Mouse (Mus musculus): ENCODE measurements around the gene Fbxo3. TPM values are rescaled to one million over a fixed set of nuclear protein-coding genes. Genes with fewer than 3 reads are reported as not detected.
"Not testable (repeated sequence)": the region's sequence is repeated elsewhere in the genome, so short reads cannot be mapped to it uniquely, and the experiment has no call there.

Gene Fbxo3
- total RNA-seq, 2 experiments from 2014 or later = 74.6 to 85.7 TPM

- DNase-seq = no peak
Measured at GRCm38 (mm10) chr2:104036316-104036715, 8.8 kb downstream of the Fbxo3 start.

GRCm38 (mm10) chr2:104038236-104038635 is 10.7 kb downstream of the Fbxo3 start:
- no peak for DNase-seq

DNA sequence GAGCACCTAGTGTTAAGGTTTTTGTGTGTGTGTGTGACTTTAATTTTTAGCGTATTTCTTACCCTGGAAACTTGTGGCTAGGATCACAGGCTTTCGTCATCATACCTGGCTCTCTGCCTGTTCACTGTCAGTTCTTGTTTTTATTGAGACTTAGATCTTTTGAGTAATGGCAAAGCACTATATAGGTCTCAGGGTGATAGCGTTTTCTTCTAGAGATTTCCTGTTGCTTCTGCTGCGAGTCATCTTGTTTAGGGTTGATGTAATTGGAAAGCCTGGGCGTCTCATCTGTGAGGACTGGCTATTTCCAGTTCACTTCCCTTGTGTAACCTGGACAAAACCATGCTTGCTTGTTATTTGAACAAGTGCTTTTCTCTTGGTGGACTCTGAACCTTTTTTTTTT is 14.1 kb downstream of the Fbxo3 start:
- DNase-seq = peak; percentile 63

DNA sequence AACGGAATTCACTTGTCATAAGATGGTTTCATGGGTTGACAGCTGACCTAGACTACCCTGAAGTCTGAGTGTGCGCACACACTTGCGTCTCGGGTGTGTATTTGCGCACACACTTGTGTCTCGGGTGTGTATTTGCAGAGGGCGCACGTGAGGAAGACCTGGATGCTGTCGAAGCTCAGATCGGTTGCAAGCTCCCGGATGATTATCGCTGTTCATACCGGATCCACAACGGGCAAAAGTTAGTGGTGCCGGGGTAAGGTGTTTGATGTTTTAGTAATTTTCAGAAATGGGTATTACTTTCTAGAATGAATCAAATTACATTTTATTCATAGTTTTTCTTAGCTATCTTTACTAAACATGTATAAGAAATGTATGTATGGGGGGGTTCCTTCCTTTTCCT is 15.2 kb downstream of the Fbxo3 start:
- DNase-seq = no peak

GRCm38 (mm10) chr2:104043624-104044478 is 16.3 kb downstream of the Fbxo3 start:
- DNase-seq = no peak

- DNase-seq = peak; percentile 63
Measured at GRCm38 (mm10) chr2:104044479-104045080, 17.1 kb downstream of the Fbxo3 start.

DNA sequence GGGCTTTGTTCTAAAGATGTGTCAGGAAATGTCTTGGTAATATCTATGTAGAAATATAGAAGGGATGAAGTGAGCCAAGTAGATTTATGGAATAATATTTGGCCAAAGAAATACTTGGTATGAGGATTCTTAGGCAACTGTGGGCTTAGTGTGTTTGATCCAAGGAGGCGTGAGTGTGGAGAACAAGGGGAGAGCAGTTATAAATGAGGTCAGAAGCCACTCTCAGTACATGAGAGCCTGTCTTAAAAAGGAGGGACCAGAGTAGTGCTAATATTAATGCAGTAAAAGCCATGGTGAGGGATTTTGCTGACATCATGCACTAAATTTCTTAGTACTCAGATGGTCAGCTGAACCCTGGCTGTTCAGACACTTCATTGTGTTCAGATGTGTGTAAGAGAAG is 30.9 kb downstream of the Fbxo3 start:
- no peak for DNase-seq

GRCm38 (mm10) chr2:104058954-104059353 is 31.4 kb downstream of the Fbxo3 start:
- no peak for DNase-seq

DNA sequence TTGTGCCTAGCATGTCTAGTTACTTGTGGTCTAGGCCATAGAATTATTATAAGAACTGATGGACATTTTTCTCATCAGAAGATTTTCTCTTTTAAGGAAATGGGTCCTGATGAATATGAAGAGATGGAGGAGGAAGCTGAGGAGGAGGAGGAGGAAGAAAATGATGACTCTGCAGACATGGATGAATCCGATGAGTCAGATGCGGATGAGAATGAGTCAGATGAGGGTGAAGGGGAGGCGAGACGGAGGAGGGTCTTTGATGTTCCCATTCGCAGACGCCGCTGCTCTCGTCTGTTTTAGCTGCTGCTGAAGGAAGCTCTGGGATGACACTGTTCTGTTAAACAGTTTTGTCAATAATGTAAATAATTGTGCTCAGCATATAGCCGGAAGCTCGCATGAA is 32.3 kb downstream of the Fbxo3 start:
- DNase-seq = no peak

DNA sequence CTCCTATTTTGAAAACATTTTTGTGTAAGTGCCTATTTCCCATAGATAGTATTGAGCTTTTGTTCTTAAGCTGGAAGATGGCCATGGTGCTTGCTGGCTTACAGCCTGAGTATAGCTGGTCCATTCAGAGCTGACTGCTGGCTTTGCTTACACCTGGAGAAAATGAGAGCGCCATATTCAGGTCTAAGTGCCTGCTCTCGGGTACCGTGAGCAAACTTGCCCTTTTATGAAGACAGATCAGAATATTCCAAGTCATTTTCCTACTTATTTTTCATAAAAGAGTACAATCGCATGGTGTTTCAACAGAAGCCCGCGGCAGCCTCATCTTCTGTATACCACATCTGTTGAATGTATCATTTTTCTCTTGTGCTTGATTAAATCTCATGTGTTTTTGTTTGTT is 33.5 kb downstream of the Fbxo3 start:
- no peak for DNase-seq

DNA sequence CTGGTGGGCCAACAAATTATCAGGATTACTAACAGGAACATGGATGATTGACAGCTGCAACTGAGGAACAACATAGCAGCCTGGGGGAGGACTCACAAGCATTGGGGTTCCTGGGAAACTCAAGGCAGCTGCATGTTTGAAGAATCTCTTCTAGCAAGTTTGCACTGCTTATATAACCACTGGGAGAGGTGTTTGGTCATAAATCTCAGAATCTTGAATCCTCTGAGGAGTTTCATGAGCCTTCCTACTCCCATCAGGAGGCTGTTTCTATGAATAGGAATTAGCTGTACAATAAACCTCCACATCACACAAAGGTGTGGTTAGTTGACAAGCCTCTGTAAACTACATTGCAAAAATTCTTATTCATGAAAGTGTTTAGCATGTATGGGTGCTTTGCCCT is 35.1 kb downstream of the Fbxo3 start:
- DNase-seq = no peak

- no peak for DNase-seq
Measured at GRCm38 (mm10) chr2:104064152-104064551, 36.6 kb downstream of the Fbxo3 start.

DNA sequence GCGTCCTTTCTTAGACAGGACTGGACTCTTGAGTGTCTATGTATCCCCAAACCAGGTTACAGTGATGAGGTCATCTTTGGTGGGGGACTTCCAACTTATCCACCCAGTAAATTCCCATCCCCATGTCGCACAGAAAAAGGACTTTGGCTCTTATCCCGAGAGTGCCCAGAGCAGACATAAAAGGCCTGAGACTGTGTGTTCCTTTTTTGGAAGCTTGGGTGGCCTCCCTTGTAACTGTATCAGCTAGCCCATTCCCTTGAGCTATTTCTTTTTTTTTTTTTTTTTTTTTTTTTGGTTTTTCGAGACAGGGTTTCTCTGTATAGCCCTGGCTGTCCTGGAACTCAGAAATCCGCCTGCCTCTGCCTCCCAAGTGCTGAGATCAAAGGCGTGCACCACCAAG is 38.0 kb downstream of the Fbxo3 start, which contains the start of gene Gm10912:
TSS of gene Gm10912 (plus strand) at position 301 of the 400 bp plus-strand sequence.
- not testable (repeated sequence) for DNase-seq

GRCm38 (mm10) chr2:104068450-104068849 is 40.9 kb downstream of the Fbxo3 start, which contains the start of gene Gm10799:
Gene Gm10799, minus strand, starts transcription at chr2:104068550.
- not testable (repeated sequence) for DNase-seq

- DNase-seq = peak; percentile 74
Measured at GRCm38 (mm10) chr2:104069704-104070185, 42.2 kb downstream of the Fbxo3 start, which contains the start of gene Cd59b. Gene Cd59b, plus strand, starts transcription at chr2:104069849.

DNA sequence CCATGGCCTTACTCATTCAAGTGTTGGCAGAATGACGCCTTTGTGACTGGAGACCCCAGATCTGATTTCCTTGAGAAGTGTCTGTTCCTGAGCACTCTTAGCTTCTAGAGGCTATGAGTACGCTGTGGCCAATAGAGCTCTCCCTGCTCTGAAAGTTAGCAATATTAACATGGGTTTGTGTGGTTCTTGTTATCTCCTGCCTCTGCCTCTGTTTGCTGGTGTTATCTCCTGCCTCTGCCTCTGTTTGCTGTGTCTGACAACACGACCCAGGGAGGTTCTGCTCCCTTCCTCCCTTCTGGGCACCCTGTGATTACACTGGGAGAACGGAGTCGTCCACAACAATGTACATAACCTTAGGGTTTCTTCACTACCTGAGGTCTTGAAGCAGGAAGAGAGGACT is 50.8 kb downstream of the Fbxo3 start:
- DNase-seq = not testable (repeated sequence)

GRCm38 (mm10) chr2:104081436-104082050 is 54.0 kb downstream of the Fbxo3 start:
- DNase-seq = not testable (repeated sequence)

DNA sequence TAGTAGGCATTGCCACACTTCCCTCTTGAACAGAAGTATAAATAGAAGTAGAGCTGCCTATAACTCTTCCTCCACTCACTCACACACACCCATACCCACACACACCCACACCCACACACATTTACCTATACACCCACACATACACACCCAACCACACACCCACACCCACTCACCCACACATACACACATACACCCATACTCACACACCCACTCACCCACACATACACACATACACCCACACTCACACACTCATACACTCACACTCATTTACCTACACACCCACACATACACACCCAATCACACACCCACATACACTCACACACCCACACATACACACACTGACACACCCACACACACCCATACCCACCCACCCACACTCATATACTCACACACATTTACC is 55.0 kb downstream of the Fbxo3 start:
- no peak for DNase-seq

DNA sequence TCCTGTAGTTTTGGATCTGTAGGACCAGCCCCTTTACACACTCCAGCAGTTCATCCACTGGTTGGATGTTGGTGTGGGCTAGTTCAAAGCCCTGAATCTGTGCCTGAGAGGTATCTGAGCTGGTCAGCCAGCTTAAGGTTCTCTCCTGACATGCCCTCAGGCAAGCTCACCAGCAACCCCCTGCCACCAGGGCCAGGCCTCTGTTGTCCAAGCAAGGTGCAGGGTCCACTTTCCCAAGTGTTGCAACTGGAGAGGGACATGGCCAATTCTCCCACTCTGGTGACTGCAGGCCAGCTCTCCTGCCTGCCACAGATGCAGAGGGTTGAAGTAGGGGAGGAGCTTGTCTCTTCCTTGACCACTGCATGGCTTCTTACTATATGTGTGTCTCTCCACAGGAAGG is 56.5 kb downstream of the Fbxo3 start:
- DNase-seq = not testable (repeated sequence)

- DNase-seq = not testable (repeated sequence)
Measured at GRCm38 (mm10) chr2:104087562-104087961, 60.0 kb downstream of the Fbxo3 start.

DNA sequence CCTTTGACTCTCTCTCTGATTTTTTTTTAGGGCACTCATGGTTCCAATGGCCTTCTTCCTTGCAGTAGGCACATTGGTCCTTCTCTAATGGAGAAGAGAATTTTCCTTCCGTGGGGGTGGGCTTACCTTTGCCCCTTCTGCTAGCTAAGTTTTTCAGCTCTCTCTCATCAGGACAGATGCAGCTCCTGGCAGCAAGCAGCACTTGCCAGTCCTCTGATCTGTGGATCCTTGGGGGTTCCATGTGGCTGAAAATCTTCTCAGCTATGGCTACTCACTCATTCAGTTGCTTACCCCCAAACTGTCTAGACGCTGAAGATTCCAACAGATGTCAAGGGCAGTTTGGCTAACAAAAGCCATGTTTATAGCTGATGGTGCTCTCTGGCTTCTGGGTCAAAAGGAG is 65.8 kb downstream of the Fbxo3 start:
- no peak for DNase-seq

DNA sequence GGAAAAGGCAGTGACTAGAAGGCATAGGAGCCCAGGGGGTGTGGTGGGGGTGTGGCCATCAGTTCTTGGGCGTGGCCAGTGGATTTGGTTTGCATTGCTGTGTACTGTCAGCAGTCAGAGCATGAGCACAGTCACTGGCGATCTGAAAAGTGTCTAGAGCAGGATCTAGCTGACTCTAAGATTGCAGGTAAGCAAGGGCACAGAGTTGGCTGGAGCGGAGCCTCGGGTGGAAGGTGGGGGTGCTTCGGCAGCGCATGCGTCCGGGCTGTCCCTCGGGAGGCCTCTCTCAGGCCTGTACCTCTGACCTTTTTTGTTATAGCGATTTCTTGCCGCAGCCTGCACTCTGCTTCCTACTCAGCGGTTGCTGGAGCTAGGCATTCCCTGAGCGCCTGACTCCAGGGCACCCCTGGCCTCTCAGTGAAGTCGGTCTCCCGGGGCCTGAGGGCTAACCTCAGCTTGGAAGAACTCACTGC is 68.3 kb downstream of the Fbxo3 start, which contains the start of gene Cd59a:
TSS of gene Cd59a (plus strand) at position 61 of the 473 bp plus-strand sequence.
- DNase-seq = peak; percentile 92

GRCm38 (mm10) chr2:104096256-104096655 is 68.7 kb downstream of the Fbxo3 start:
- DNase-seq = no peak

Data from adrenal gland, postnatal 10 days (tissue).